Mouse (Mus musculus) left cerebral cortex, postnatal 4 days (tissue): ENCODE measurements around the gene Zfp213. TPM values are rescaled to one million over a fixed set of nuclear protein-coding genes. Genes with fewer than 3 reads are reported as not detected.
"Not testable (repeated sequence)": the region's sequence is repeated elsewhere in the genome, so short reads cannot be mapped to it uniquely, and the experiment has no call there.

Experiments used
- DNase-seq: peaks from one replicate; pipeline ENCODE4 v3.0.0-alpha.2; 2022
- intact Hi-C: fragments of 180-260 bp; cut with DNase I; formaldehyde crosslinking; loops from one replicate; pipeline ENCODE4 v1.15.1; 2025
- total RNA-seq, 2 experiments: library from RNA; stranded (reverse); gene quantifications; 2 replicates each; pipeline ENCODE4 v1.2.3; 2021

The Zfp213 gene
- total RNA-seq, 2 experiments from 2014 or later, result 6.4 to 7.3 TPM

DNA sequence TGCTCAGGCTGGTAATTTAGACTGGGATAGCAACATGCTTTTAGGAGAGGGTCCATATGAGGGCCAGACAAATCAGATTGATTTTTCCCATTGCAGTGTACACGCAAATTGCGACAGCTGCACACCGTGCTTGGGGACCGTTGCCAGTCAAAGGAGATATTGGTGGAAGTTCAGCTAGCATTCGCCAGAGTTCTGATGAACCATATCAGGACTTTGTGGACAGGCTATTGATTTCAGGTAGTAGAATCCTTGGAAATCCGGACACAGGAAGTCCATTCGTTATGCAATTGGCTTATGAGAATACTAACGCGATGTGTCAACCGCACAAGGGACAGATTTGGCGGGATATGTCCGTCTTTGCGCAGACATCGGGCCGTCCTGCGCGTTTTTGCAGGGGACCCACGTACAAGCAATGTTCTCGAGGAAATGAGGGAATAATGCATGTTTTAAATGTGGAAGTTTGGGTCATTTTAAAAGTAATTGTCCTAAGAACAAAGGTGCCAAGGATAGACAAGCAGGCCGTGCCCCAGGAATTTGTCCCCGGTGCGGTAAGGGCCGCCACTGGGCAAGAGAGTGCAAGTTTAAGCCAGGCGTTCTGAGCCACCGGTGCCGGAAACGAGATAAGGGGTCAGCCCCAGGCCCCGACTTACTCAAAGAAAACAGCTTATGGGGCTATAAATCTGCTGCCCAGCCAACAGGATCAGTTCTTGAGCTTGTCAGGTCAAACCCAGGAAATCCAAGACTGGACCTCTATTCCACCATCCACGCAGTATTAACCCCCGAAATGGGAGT is 40.9 kb downstream of the Zfp213 start:
- DNase-seq, intact Hi-C loops: not testable (repeated sequence)

DNA sequence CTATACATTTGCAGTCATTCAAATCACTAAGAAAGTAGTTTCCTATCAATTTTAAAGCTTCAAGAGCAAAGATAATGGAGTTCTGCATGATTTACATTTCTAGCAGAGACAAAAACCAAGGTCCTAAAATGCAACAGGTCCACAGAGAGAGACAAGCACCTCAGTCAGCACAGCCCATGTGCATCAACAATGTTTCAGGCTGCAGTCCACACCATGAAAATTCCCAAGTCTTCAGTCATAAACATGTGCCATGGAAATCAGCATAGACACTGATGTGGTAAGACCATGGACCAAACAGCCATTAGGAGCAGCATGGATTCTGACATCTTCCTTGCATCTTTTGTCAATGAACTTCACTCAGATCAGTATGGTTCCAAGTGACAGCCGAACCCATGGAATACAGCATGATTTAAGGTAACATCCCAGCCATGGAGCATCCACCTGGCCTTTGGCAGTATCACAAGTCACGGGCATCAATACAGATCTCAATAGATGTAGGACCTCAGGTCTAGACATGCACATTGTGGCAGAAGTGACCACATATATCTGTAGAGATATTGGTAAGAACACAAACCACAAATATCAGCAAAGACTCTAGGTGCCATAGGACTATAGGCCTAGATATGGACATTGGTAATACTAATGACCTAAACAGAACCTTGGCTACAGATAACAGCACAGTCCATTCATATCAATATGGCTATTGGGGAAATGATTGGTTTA is 45.2 kb downstream of the Zfp213 start:
- DNase-seq, result no peak
- intact Hi-C loops, result no loop called here

Other genes starting within 250 kb of the Zfp213 start
- gene Vmn2r115, start 220.5 kb downstream of the Zfp213 start, total RNA-seq, result under 1 TPM in 1 of 2 experiments, not detected in 1; 0.04 TPM
- not detected for gene Vmn2r116, start 179.6 kb downstream of the Zfp213 start, total RNA-seq
- gene Vmn2r117, start 84.5 kb downstream of the Zfp213 start, total RNA-seq, result not detected
- 10 to 100 TPM; 42.1 to 42.4 TPM for gene Zfp13, start 35.2 kb upstream of the Zfp213 start, total RNA-seq
- not detected for gene Zscan10, start 36.6 kb upstream of the Zfp213 start, total RNA-seq
- 1 to 10 TPM; 1.5 TPM for gene Mmp25, start 81.0 kb upstream of the Zfp213 start, total RNA-seq
- gene Bicdl2, start 96.3 kb upstream of the Zfp213 start, total RNA-seq, result not detected
- 100 to 1,000 TPM; 119 to 126 TPM for gene Hcfc1r1, start 109.4 kb upstream of the Zfp213 start, total RNA-seq
- gene Thoc6, start 109.6 kb upstream of the Zfp213 start, total RNA-seq, result 10 to 100 TPM; 14.3 to 16.2 TPM
- 1 to 10 TPM; 1.3 to 1.9 TPM for gene Tnfrsf12a, start 113.2 kb upstream of the Zfp213 start, total RNA-seq
- gene Cldn6, start 115.0 kb upstream of the Zfp213 start, total RNA-seq, result under 1 TPM in 1 of 2 experiments, not detected in 1; 0.24 TPM
- gene Cldn9, start 119.8 kb upstream of the Zfp213 start, total RNA-seq, result under 1 TPM in 1 of 2 experiments, not detected in 1; 0.32 TPM
- under 1 TPM in 1 of 2 experiments, not detected in 1; 0.32 TPM for gene 1520401A03Rik, start 158.5 kb upstream of the Zfp213 start, total RNA-seq
- 1 to 10 TPM; 8.1 to 8.4 TPM for gene Pkmyt1, start 162.1 kb upstream of the Zfp213 start, total RNA-seq
- gene Paqr4, start 176.6 kb upstream of the Zfp213 start, total RNA-seq, result 10 to 100 TPM; 46.4 to 50.7 TPM
- gene Kremen2, start 181.6 kb upstream of the Zfp213 start, total RNA-seq, result under 1 TPM; 0.46 to 0.87 TPM
- gene Flywch1, start 207.4 kb upstream of the Zfp213 start, total RNA-seq, result 10 to 100 TPM; 87.6 to 92.3 TPM
- 10 to 100 TPM; 19.4 to 20.2 TPM for gene Flywch2, start 221.8 kb upstream of the Zfp213 start, total RNA-seq
- 100 to 1,000 TPM; 518 to 552 TPM for gene Srrm2, start 226.3 kb upstream of the Zfp213 start, total RNA-seq